Mouse (Mus musculus) embryonic stem cell, embryonic (primary cell): Measurements from ENCODE around the gene Fgf15.

Source experiments
- CTCF ChIA-PET, 4 experiments: fragments of 300-600 bp in 2 of 4; fragments of 350-600 bp in 2 of 4; sonication (Branson Sonifier 250); formaldehyde crosslinking; loops; one replicate each; lab custom pipeline; 2022; ENCODE audit warnings: inconsistent platforms in 2 of 4; lab: Charles Lee
- POLR2A ChIA-PET, 4 experiments: fragments of 300-600 bp in 2 of 4; fragments of 350-600 bp in 2 of 4; sonication (Branson Sonifier 250); formaldehyde crosslinking; loops; one replicate each; lab custom pipeline; 2022; ENCODE audit warnings: antibody characterized with exemption in 4 of 4, inconsistent platforms in 1 of 4; lab: Charles Lee

The Fgf15 gene

GRCm38 (mm10) chr7:144933336-144933735, 37.0 kb downstream of the Fgf15 start:
- ChIA-PET CTCF (interaction anchor here in 2 of 4 experiments (1.1 to 4.9 kb wide), 3 partner anchors 24 to 310 kb away, joined by 3 to 26 read pairs (median 7); no protein-coding TSS in a partner anchor), POLR2A (interaction anchor here in 1 of 4 experiments (1.0 to 13.1 kb wide), 4 partner anchors 9 to 273 kb away, joined by 3 to 245 read pairs (median 5); no protein-coding TSS in a partner anchor)

GRCm38 (mm10) chr7:144933796-144934195, 37.5 kb downstream of the Fgf15 start:
- ChIA-PET POLR2A (interaction anchor here in 1 of 4 experiments (1.0 to 13.1 kb wide), 5 partner anchors 9 to 206 kb away, joined by 3 to 245 read pairs (median 6); partner anchors contain the start of gene LTO1), CTCF (interaction anchor here in 2 of 4 experiments (1.1 to 4.9 kb wide), 3 partner anchors 25 to 310 kb away, joined by 3 to 26 read pairs (median 7); no protein-coding TSS in a partner anchor)

GRCm38 (mm10) chr7:144934901-144935300, 38.6 kb downstream of the Fgf15 start:
- POLR2A ChIA-PET, result interaction anchor here in 3 of 4 experiments (0.6 to 13.1 kb wide), 9 partner anchors 7 to 1362 kb away, joined by 3 to 245 read pairs (median 6); partner anchors contain the start of genes LTO1 (in 2 of the 3) and Tpcn2 (in 1 of the 3)
- CTCF ChIA-PET, result interaction anchor here (0.6 to 4.9 kb wide), 18 partner anchors 49 to 1249 kb away, joined by 3 to 26 read pairs (median 4); partner anchors contain the start of genes Tnfrsf23 (in 1 of the 4) and Tpcn2 (in 1 of the 4)

GRCm38 (mm10) chr7:144935563-144935962, 39.2 kb downstream of the Fgf15 start:
- CTCF ChIA-PET, result interaction anchor here (0.6 to 4.9 kb wide), 38 partner anchors 19 to 1250 kb away, joined by 3 to 26 read pairs (median 4); partner anchors contain the start of genes Tnfrsf23 (in 1 of the 4) and Tpcn2 (in 1 of the 4)
- POLR2A ChIA-PET, result interaction anchor here (0.6 to 13.1 kb wide), 22 partner anchors 8 to 1363 kb away, joined by 3 to 245 read pairs (median 4); partner anchors contain the start of genes LTO1 (in 2 of the 4) and Tpcn2 (in 1 of the 4)

- CTCF ChIA-PET, result interaction anchor here (0.5 to 4.9 kb wide), 27 partner anchors 18 to 355 kb away, joined by 3 to 26 read pairs (median 3); partner anchors contain the start of gene Tpcn2 (in 1 of the 4)
Measured at GRCm38 (mm10) chr7:144936311-144936880, 40.1 kb downstream of the Fgf15 start.

GRCm38 (mm10) chr7:144937490-144937889, 41.2 kb downstream of the Fgf15 start:
- POLR2A ChIA-PET, result interaction anchor here in 3 of 4 experiments (0.5 to 13.1 kb wide), 12 partner anchors 10 to 1988 kb away, joined by 3 to 245 read pairs (median 6); no protein-coding TSS in a partner anchor
- CTCF ChIA-PET, result interaction anchor here in 3 of 4 experiments (0.6 to 4.9 kb wide), 14 partner anchors 13 to 347 kb away, joined by 3 to 26 read pairs (median 4); partner anchors contain the start of gene Tpcn2 (in 1 of the 3)

More at GRCm38 (mm10) chr7:144936311-144936880, 40.1 kb downstream of the Fgf15 start:
- POLR2A ChIA-PET, result interaction anchor here (0.6 to 13.1 kb wide), 22 partner anchors 8 to 347 kb away, joined by 3 to 245 read pairs (median 4); partner anchors contain the start of genes LTO1 (in 2 of the 4) and Tpcn2 (in 1 of the 4)

GRCm38 (mm10) chr7:144937899-144938517, 41.7 kb downstream of the Fgf15 start:
- POLR2A ChIA-PET, result interaction anchor here in 3 of 4 experiments (0.5 to 13.1 kb wide), 16 partner anchors 10 to 1988 kb away, joined by 3 to 245 read pairs (median 4); no protein-coding TSS in a partner anchor
- CTCF ChIA-PET, result interaction anchor here in 3 of 4 experiments (0.6 to 4.9 kb wide), 12 partner anchors 13 to 346 kb away, joined by 3 to 26 read pairs (median 4); partner anchors contain the start of gene Tpcn2 (in 1 of the 3)

GRCm38 (mm10) chr7:144938661-144939343, 42.5 kb downstream of the Fgf15 start:
- ChIA-PET POLR2A (interaction anchor here in 3 of 4 experiments (0.6 to 13.1 kb wide), 40 partner anchors 9 to 362 kb away, joined by 3 to 245 read pairs (median 4); partner anchors contain the start of genes Tpcn2 (in 2 of the 3) and LTO1 (in 1 of the 3)), CTCF (interaction anchor here in 2 of 4 experiments (0.6 to 1.4 kb wide), 7 partner anchors 10 to 345 kb away, joined by 3 to 6 read pairs (median 3); partner anchors contain the start of genes Tpcn2 (in 2 of the 2) and LTO1 (in 1 of the 2))

- POLR2A ChIA-PET, result interaction anchor here in 3 of 4 experiments (0.6 to 13.1 kb wide), 56 partner anchors 9 to 549 kb away, joined by 3 to 245 read pairs (median 4); partner anchors contain the start of genes Tpcn2 (in 2 of the 3) and LTO1 (in 1 of the 3)
- CTCF ChIA-PET, result interaction anchor here in 2 of 4 experiments (0.6 to 1.8 kb wide), 8 partner anchors 10 to 344 kb away, joined by 3 to 5 read pairs (median 3); partner anchors contain the start of genes Tpcn2 (in 2 of the 2) and LTO1 (in 1 of the 2)
Measured at GRCm38 (mm10) chr7:144939344-144940002, 43.1 kb downstream of the Fgf15 start, which contains the start of gene Ccnd1. TSS of gene Ccnd1 (minus strand) at chr7:144939925.

- ChIA-PET POLR2A (interaction anchor here (0.5 to 13.1 kb wide), 83 partner anchors 8 to 550 kb away, joined by 3 to 245 read pairs (median 4); partner anchors contain the start of genes Tpcn2 (in 2 of the 4), Fadd (in 1 of the 4) and LTO1 (in 1 of the 4)), CTCF (interaction anchor here in 3 of 4 experiments (0.6 to 1.8 kb wide), 5 partner anchors 8 to 376 kb away, joined by 3 to 9 read pairs (median 4); no protein-coding TSS in a partner anchor)
Measured at GRCm38 (mm10) chr7:144940003-144940571, 43.8 kb downstream of the Fgf15 start.

- ChIA-PET CTCF (interaction anchor here in 3 of 4 experiments (0.6 to 1.8 kb wide), 8 partner anchors 9 to 376 kb away, joined by 3 to 9 read pairs (median 4); no protein-coding TSS in a partner anchor), POLR2A (interaction anchor here (0.5 to 13.1 kb wide), 90 partner anchors 8 to 1927 kb away, joined by 3 to 245 read pairs (median 4); partner anchors contain the start of genes LTO1 (in 2 of the 4), Tpcn2 (in 2 of the 4) and Fadd (in 1 of the 4))
Measured at GRCm38 (mm10) chr7:144940585-144940984, 44.3 kb downstream of the Fgf15 start.

- POLR2A ChIA-PET, result interaction anchor here in 3 of 4 experiments (0.6 to 13.1 kb wide), 84 partner anchors 7 to 1928 kb away, joined by 3 to 245 read pairs (median 5); partner anchors contain the start of genes LTO1 (in 2 of the 3), Tpcn2 (in 2 of the 3), Fadd (in 1 of the 3) and Fgf3 (in 1 of the 3)
Measured at GRCm38 (mm10) chr7:144941242-144941831, 45.0 kb downstream of the Fgf15 start.

GRCm38 (mm10) chr7:144942071-144942743, 45.9 kb downstream of the Fgf15 start:
- ChIA-PET CTCF (interaction anchor here in 2 of 4 experiments (0.6 to 1.1 kb wide), 6 partner anchors 34 to 360 kb away, joined by 3 to 5 read pairs (median 3); partner anchors contain the start of genes Fadd (in 1 of the 2) and Tpcn2 (in 1 of the 2)), POLR2A (interaction anchor here (0.5 to 13.1 kb wide), 67 partner anchors 8 to 362 kb away, joined by 3 to 245 read pairs (median 5); partner anchors contain the start of genes LTO1 (in 2 of the 4), Fadd (in 1 of the 4), Fgf3 (in 1 of the 4) and Tpcn2 (in 1 of the 4))

More at GRCm38 (mm10) chr7:144941242-144941831, 45.0 kb downstream of the Fgf15 start:
- CTCF ChIA-PET, result interaction anchor here in 2 of 4 experiments (0.6 to 1.8 kb wide), 9 partner anchors 10 to 359 kb away, joined by 3 to 9 read pairs (median 4); partner anchors contain the start of genes Fadd (in 1 of the 2) and Tpcn2 (in 1 of the 2)

- POLR2A ChIA-PET, result interaction anchor here in 3 of 4 experiments (0.7 to 13.1 kb wide), 29 partner anchors 9 to 361 kb away, joined by 3 to 245 read pairs (median 7); partner anchors contain the start of genes Fadd (in 1 of the 3) and LTO1 (in 1 of the 3)
Measured at GRCm38 (mm10) chr7:144942744-144943135, 46.4 kb downstream of the Fgf15 start.

More at GRCm38 (mm10) chr7:144942744-144943135, 46.4 kb downstream of the Fgf15 start:
- CTCF ChIA-PET, result interaction anchor here in 2 of 4 experiments (0.7 to 0.9 kb wide), 2 partner anchors 34 to 274 kb away, joined by 3 read pairs; no protein-coding TSS in a partner anchor
